Mouse (Mus musculus): ENCODE results near the gene Gm27021. TPM values are rescaled to one million over a fixed set of nuclear protein-coding genes. Genes with fewer than 3 reads are reported as not detected.

Gene Gm27021
- total RNA-seq, 2 experiments from 2014 or later: not detected

- peak; percentile 83 for ATAC-seq (replicated peaks; ENCODE audit: poor library complexity)
Observed at GRCm38 (mm10) chr8:120686051-120686450, 18.2 kb upstream of the Gm27021 start.

GRCm38 (mm10) chr8:120685591-120685990 is 17.7 kb upstream of the Gm27021 start:
- ATAC-seq (replicated peaks; ENCODE audit: poor library complexity): no peak

GRCm38 (mm10) chr8:120685097-120685496 is 17.2 kb upstream of the Gm27021 start:
- no peak for ATAC-seq (replicated peaks; ENCODE audit: poor library complexity)

- ATAC-seq (replicated peaks; ENCODE audit: poor library complexity): no peak
Observed at GRCm38 (mm10) chr8:120684082-120684481, 16.2 kb upstream of the Gm27021 start.

- ATAC-seq (replicated peaks; ENCODE audit: poor library complexity): peak; percentile 63
Observed at GRCm38 (mm10) chr8:120683602-120684001, 15.7 kb upstream of the Gm27021 start.

GRCm38 (mm10) chr8:120681113-120681512 is 13.2 kb upstream of the Gm27021 start:
- ATAC-seq (replicated peaks; ENCODE audit: poor library complexity): no peak

- ATAC-seq (replicated peaks; ENCODE audit: poor library complexity): peak; percentile 52; the same call in 1 of the 2 replicates
Observed at GRCm38 (mm10) chr8:120680405-120680804, 12.5 kb upstream of the Gm27021 start.

GRCm38 (mm10) chr8:120679629-120680387 is 11.9 kb upstream of the Gm27021 start:
- no peak for ATAC-seq (replicated peaks; ENCODE audit: poor library complexity)

GRCm38 (mm10) chr8:120678447-120678846 is 10.6 kb upstream of the Gm27021 start:
- peak; percentile 87 for ATAC-seq (replicated peaks; ENCODE audit: poor library complexity)

- no peak for ATAC-seq (replicated peaks; ENCODE audit: poor library complexity)
Observed at GRCm38 (mm10) chr8:120675718-120676117, 7.8 kb upstream of the Gm27021 start.

- no peak for ATAC-seq (replicated peaks; ENCODE audit: poor library complexity)
Observed at GRCm38 (mm10) chr8:120673298-120673697, 5.4 kb upstream of the Gm27021 start.

- ATAC-seq (replicated peaks; ENCODE audit: poor library complexity): no peak
Observed at GRCm38 (mm10) chr8:120672626-120673229, 4.8 kb upstream of the Gm27021 start.

GRCm38 (mm10) chr8:120671775-120672174 is 3.9 kb upstream of the Gm27021 start:
- no peak for ATAC-seq (replicated peaks; ENCODE audit: poor library complexity)

- peak; percentile 5; the same call in 1 of the 2 replicates for ATAC-seq (replicated peaks; ENCODE audit: poor library complexity)
Observed at GRCm38 (mm10) chr8:120668374-120668905, 561 bp upstream of the Gm27021 start, which contains the start of gene Emc8. Gene Emc8 (minus strand): TSS chr8:120668573.

- no peak for ATAC-seq (replicated peaks; ENCODE audit: poor library complexity)
Observed at GRCm38 (mm10) chr8:120666807-120667470, 940 bp downstream of the Gm27021 start.

- peak; percentile 21; the same call in 1 of the 2 replicates for ATAC-seq (replicated peaks; ENCODE audit: poor library complexity)
Observed at GRCm38 (mm10) chr8:120665726-120666455, 2.0 kb downstream of the Gm27021 start.

GRCm38 (mm10) chr8:120664566-120664965 is 3.3 kb downstream of the Gm27021 start:
- 0 out of 2 replicates have a peak, but pooled peaks have one; percentile 17 for ATAC-seq (replicated peaks; ENCODE audit: poor library complexity)

- no peak for ATAC-seq (replicated peaks; ENCODE audit: poor library complexity)
Observed at GRCm38 (mm10) chr8:120657415-120657814, 10.5 kb downstream of the Gm27021 start.

GRCm38 (mm10) chr8:120656322-120657052 is 11.4 kb downstream of the Gm27021 start:
- ATAC-seq (replicated peaks; ENCODE audit: poor library complexity): no peak

GRCm38 (mm10) chr8:120647532-120647931 is 20.3 kb downstream of the Gm27021 start, which contains the start of gene 1190005I06Rik:
Gene 1190005I06Rik (minus strand): TSS chr8:120647632.
- ATAC-seq (replicated peaks; ENCODE audit: poor library complexity): no peak
